Mouse (Mus musculus): ENCODE measurements around the gene Gal3st2. TPM values are rescaled to one million over a fixed set of nuclear protein-coding genes. Genes with fewer than 3 reads are reported as not detected.

The Gal3st2 gene
- polyA plus RNA-seq (2014; fragmentation: Illumina TruSeq; extraction: RNeasy Lipid Tissue Mini Kit (QIAGEN cat#74804)): 0.34 TPM

GRCm38 (mm10) chr1:93861048-93861447 lies at the start of gene Gal3st2:
TSS of gene Gal3st2 (plus strand) at chr1:93861306.

GRCm38 (mm10) chr1:93824609-93825008 lies 36.5 kb upstream of the Gal3st2 start, which contains the start of gene D2hgdh:
TSS of gene D2hgdh (plus strand) at chr1:93824909.

GRCm38 (mm10) chr1:93918011-93918410 lies 56.9 kb downstream of the Gal3st2 start, which contains the start of gene Gal3st2b:
TSS of gene Gal3st2b (plus strand) at chr1:93918311.

Other genes with a start within 250 kb of the Gal3st2 start
- 9.4 TPM for gene Stk25, start 202.6 kb upstream of the Gal3st2 start, polyA plus RNA-seq (2014; fragmentation: Illumina TruSeq; extraction: RNeasy Lipid Tissue Mini Kit (QIAGEN cat#74804))
- 2.2 TPM for gene Bok, start 175.6 kb upstream of the Gal3st2 start, polyA plus RNA-seq (2014; fragmentation: Illumina TruSeq; extraction: RNeasy Lipid Tissue Mini Kit (QIAGEN cat#74804))
- gene Atg4b, start 109.8 kb upstream of the Gal3st2 start, polyA plus RNA-seq (2014; fragmentation: Illumina TruSeq; extraction: RNeasy Lipid Tissue Mini Kit (QIAGEN cat#74804)): 68.9 TPM
- gene Thap4, start 106.4 kb upstream of the Gal3st2 start, polyA plus RNA-seq (2014; fragmentation: Illumina TruSeq; extraction: RNeasy Lipid Tissue Mini Kit (QIAGEN cat#74804)): 8.8 TPM
- gene Dtymk, start 59.4 kb upstream of the Gal3st2 start, polyA plus RNA-seq (2014; fragmentation: Illumina TruSeq; extraction: RNeasy Lipid Tissue Mini Kit (QIAGEN cat#74804)): 51.1 TPM
- gene Ing5, start 57.3 kb upstream of the Gal3st2 start, polyA plus RNA-seq (2014; fragmentation: Illumina TruSeq; extraction: RNeasy Lipid Tissue Mini Kit (QIAGEN cat#74804)): 20.5 TPM
- gene D2hgdh, start 36.4 kb upstream of the Gal3st2 start, polyA plus RNA-seq (2014; fragmentation: Illumina TruSeq; extraction: RNeasy Lipid Tissue Mini Kit (QIAGEN cat#74804)): 21.1 TPM
- not detected for gene Gal3st2b, start 57.0 kb downstream of the Gal3st2 start, polyA plus RNA-seq (2014; fragmentation: Illumina TruSeq; extraction: RNeasy Lipid Tissue Mini Kit (QIAGEN cat#74804))
- gene Gal3st2c, start 129.2 kb downstream of the Gal3st2 start, polyA plus RNA-seq (2014; fragmentation: Illumina TruSeq; extraction: RNeasy Lipid Tissue Mini Kit (QIAGEN cat#74804)): 0.54 TPM
- not detected for gene Neu4, start 159.1 kb downstream of the Gal3st2 start, polyA plus RNA-seq (2014; fragmentation: Illumina TruSeq; extraction: RNeasy Lipid Tissue Mini Kit (QIAGEN cat#74804))
- gene Pdcd1, start 191.2 kb downstream of the Gal3st2 start, polyA plus RNA-seq (2014; fragmentation: Illumina TruSeq; extraction: RNeasy Lipid Tissue Mini Kit (QIAGEN cat#74804)): not detected